Mouse (Mus musculus) forebrain, embryonic 16.5 days (tissue): ENCODE data around the gene Myo10. TPM values are rescaled to one million over a fixed set of nuclear protein-coding genes. Genes with fewer than 3 reads are reported as not detected.

Experiments used
- ATAC-seq: fragments of 200-750 bp; cut with Nextera tagmentation; 2 replicates; pipeline ENCODE4 v1.8.0; 2017; ENCODE audit warnings: mild to moderate bottlenecking, moderate library complexity
- H3K27ac ChIP-seq: fragments of 300-500 bp; sonication (generic); 2 replicates; pipeline ENCODE4 v1.5.1; 2014; ENCODE audit warnings: low read length, control low read depth
- H3K27me3 ChIP-seq: fragments of 300-500 bp; sonication (generic); replicated peaks from 2 replicates; pipeline ENCODE4 v1.6.1; 2014; ENCODE audit warnings: low read length; ENCODE audit not compliant: control insufficient read depth, insufficient read depth
- H3K36me3 ChIP-seq: fragments of 300-500 bp; sonication (generic); 2 replicates; pipeline ENCODE4 v1.6.1; 2014; ENCODE audit not compliant: control insufficient read depth, insufficient read depth
- H3K4me1 ChIP-seq: fragments of 300-500 bp; sonication (generic); replicated peaks from 2 replicates; pipeline ENCODE4 v1.6.1; 2014; ENCODE audit warnings: low read length; ENCODE audit not compliant: control insufficient read depth, insufficient read depth
- H3K4me2 ChIP-seq: fragments of 300-500 bp; sonication (generic); 2 replicates; pipeline ENCODE4 v1.6.1; 2014; ENCODE audit warnings: mild to moderate bottlenecking, low read length, control low read depth
- H3K4me3 ChIP-seq: fragments of 300-500 bp; sonication (generic); replicated peaks from 2 replicates; pipeline ENCODE4 v1.5.1; 2014; ENCODE audit warnings: mild to moderate bottlenecking, low read length, control low read depth
- H3K9ac ChIP-seq: fragments of 300-500 bp; sonication (generic); replicated peaks from 2 replicates; pipeline ENCODE4 v1.6.1; 2014; ENCODE audit warnings: low read depth, low read length, control low read depth
- H3K9me3 ChIP-seq: fragments of 300-500 bp; sonication (generic); 2 replicates; pipeline ENCODE4 v1.6.1; 2016; ENCODE audit warnings: low read length; ENCODE audit not compliant: control insufficient read depth
- WGBS: fragments of 180-500 bp; shearing (Covaris S2); extraction: QIAGEN DNeasy Blood & Tissue Kit; methylation state at CpG from one replicate; pipeline ENCODE4 v1.1.7; 2014; 5-methylcytosine and 5-hydroxymethylcytosine counted together
- polyA plus RNA-seq: library from polyadenylated mRNA; unstranded; fragments of >200 nt; fragmentation: Nextera tagmentation; extraction: Ambion mirVana; gene quantifications from 2 replicates; pipeline ENCODE4 v1.2.1, GENCODE M21; 2015

The Myo10 gene
- polyA plus RNA-seq, 1 experiment from 2014 or later: 38.4 TPM

DNA sequence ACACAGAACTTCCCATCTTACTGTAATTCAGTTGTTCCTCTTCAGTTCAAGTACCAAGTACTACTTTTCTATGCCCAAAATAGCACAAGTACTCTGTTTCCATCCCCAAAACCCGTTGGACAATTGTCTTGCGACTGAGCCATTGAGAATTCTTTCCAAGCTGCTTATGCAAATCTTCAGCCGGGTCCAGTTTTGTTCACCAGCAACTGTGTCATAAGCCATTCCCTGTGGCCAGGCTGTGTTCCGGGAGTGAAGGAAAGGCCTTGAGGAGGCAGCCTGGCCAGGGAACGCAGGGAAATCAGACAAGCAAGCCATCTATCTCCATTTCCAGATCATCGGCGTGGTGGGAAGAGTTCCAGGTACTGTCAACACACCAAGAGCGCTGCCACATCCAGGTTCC, 34.4 kb upstream of the Myo10 start:
- Histone ChIP-seq H3K4me1 (no peaks in the 10 kb centered on the region), H3K27me3 (no peaks in the 10 kb centered on the region), H3K27ac (no peak overlapping the region), H3K36me3 (no peaks in the 10 kb centered on the region), H3K9ac (no peak overlapping the region), H3K4me3 (no peak overlapping the region), H3K4me2 (no peak overlapping the region), H3K9me3 (no peaks in the 10 kb centered on the region)
- WGBS: 74% methylated on average over 8 of the region's 8 CpGs
- no peak for ATAC-seq

DNA sequence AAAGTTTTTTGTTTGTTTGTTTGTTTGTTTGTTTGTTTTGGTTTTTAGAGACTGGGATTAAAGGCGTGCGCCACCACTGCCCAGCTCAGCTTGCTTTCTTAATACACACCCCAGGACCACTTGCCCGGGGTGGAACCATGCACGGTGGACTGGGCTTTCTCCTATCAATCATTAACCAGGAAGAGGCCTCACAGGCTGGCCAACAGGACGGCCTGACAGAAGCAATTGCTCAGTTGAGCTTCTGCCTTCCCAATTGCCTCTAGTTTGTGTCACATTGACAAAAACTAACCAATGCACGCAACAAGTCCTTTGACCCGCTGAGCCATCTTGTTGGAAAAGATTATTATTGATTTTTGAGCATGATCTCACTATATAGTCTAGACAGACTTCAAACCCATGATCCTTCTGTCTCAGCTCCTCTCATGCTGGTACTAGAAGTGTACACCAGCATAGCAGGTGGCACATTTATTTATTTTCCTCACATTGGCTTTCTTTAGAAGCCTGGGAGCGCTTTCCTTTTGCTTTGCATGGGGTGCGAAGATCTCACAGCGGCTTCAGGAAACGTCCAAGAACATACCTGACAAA, 32.9 kb upstream of the Myo10 start:
- H3K36me3 ChIP-seq: no peaks in the 10 kb centered on the region
- ATAC-seq: no peak
- no peak overlapping the region for H3K9ac ChIP-seq
- 91% methylated on average over 11 of the region's 11 CpGs for WGBS
- no peak overlapping the region for H3K27ac ChIP-seq
- H3K4me1 ChIP-seq: no peaks in the 10 kb centered on the region
- H3K9me3 ChIP-seq: no peaks in the 10 kb centered on the region
- no peaks in the 10 kb centered on the region for H3K27me3 ChIP-seq
- no peak overlapping the region for H3K4me2 ChIP-seq
- H3K4me3 ChIP-seq: no peak overlapping the region

DNA sequence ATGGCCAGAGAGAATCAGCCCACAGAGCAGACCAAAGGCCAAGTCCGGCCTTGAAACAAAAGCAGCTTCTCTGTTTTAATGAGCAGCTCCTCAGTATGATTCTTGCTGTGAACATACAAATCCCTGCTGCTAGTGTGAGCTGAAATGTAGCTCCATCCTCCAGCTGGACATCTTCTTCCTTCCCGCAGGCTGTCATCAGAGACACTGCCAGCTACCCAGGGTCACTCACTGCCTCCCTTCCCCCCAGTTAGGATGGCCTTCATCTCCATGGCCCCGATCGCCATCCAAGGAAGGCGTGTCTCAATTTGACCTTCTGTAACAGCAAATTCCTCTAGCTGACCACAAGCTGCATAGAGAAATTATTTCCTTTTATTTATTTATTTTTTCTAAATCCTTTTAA, 32.4 kb upstream of the Myo10 start:
- H3K4me2 ChIP-seq: no peak overlapping the region
- 84% methylated on average over 5 of the region's 5 CpGs for WGBS
- no peaks in the 10 kb centered on the region for H3K9me3 ChIP-seq
- ATAC-seq: no peak
- no peak overlapping the region for H3K4me3 ChIP-seq
- H3K27me3 ChIP-seq: no peaks in the 10 kb centered on the region
- no peaks in the 10 kb centered on the region for H3K4me1 ChIP-seq
- no peaks in the 10 kb centered on the region for H3K36me3 ChIP-seq
- H3K9ac ChIP-seq: no peak overlapping the region
- no peak overlapping the region for H3K27ac ChIP-seq

DNA sequence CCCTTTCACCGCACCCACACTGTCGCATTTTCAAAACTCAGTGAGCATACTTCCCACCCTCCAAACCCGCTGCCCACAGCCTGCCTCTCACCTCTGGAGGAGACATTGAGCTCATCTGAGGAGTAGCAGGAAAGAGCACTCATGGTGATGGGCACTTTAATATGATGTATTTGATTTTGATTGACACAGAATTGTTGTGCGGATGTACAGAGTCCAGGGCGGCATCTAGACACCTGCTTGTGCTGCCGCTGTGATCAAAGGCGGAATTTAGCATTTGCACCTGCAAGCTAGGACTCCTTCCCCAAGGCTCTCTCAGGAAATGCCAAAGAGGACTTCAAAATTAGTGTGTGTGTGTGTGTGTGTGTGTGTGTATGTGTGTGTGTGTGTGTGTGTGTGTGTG, 31.4 kb upstream of the Myo10 start:
- no peaks in the 10 kb centered on the region for H3K36me3 ChIP-seq
- no peak for ATAC-seq
- H3K9ac ChIP-seq: no peak overlapping the region
- H3K4me1 ChIP-seq: no peaks in the 10 kb centered on the region
- no peak overlapping the region for H3K4me3 ChIP-seq
- no peaks in the 10 kb centered on the region for H3K9me3 ChIP-seq
- H3K27me3 ChIP-seq: no peaks in the 10 kb centered on the region
- 84% methylated on average over 7 of the region's 7 CpGs for whole genome bisulfite sequencing
- H3K4me2 ChIP-seq: no peak overlapping the region
- H3K27ac ChIP-seq: no peak overlapping the region

DNA sequence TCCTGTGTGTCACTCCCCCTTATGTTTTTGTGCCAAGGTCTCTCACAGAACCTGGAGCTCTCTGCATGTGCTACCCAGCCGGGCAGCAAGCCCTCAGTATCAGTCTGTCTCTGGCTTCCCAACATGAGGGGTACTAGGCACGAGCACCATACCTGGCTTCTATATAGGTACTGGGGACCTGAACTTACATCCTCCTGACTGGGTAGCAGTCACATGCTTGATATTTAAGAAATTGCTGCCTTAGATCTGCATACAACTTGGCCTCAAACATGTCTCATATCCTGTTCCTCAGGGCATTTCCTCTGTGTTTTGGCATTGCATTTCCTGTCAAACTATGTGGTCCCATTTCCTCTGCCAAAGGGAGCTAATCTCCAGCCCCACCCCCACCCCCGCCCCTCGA, 30.4 kb upstream of the Myo10 start:
- WGBS: 87% methylated on average over 4 of the region's 4 CpGs
- H3K4me3 ChIP-seq: no peak overlapping the region
- no peak overlapping the region for H3K4me2 ChIP-seq
- no peaks in the 10 kb centered on the region for H3K36me3 ChIP-seq
- H3K9ac ChIP-seq: no peak overlapping the region
- H3K4me1 ChIP-seq: no peaks in the 10 kb centered on the region
- no peaks in the 10 kb centered on the region for H3K9me3 ChIP-seq
- no peak overlapping the region for H3K27ac ChIP-seq
- ATAC-seq: no peak
- no peaks in the 10 kb centered on the region for H3K27me3 ChIP-seq

DNA sequence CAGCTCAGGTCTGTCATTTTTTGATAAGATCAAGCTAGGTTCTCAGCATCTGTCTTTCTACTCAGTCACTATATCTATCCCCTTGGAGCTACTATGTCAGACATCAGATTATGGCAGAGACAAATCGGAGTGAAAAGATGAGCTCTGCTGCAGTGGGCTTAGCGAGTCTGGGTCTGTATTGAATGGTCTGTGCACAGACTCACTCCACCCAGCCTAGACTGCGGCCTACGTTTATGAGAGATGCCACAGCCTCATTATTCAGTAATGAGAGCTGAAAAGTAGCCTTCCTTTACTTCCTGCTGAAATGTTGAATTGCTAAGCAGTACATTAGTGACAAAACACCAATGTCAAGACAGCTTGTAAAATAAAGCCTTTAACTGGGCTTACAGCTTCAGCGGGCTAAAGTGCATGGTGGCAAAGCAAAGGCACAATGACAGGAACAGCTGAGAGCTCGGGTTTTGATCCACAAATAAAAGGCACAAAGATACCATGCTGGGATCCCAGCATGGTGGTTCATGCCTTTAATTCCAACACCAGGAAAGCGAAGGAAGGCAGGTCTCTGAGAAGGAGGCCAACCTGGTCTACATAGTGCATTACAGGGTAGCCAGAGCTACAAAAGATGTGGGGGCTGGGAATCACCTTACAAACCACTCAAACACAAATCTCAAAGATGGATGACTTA, 28.7 kb upstream of the Myo10 start:
- no peak overlapping the region for H3K9ac ChIP-seq
- no peak for ATAC-seq
- no peak overlapping the region for H3K4me2 ChIP-seq
- no peak overlapping the region for H3K27ac ChIP-seq
- no peaks in the 10 kb centered on the region for H3K4me1 ChIP-seq
- 22% methylated on average over 7 of the region's 7 CpGs for WGBS
- H3K4me3 ChIP-seq: no peak overlapping the region
- H3K36me3 ChIP-seq: no peaks in the 10 kb centered on the region
- no peaks in the 10 kb centered on the region for H3K27me3 ChIP-seq
- no peaks in the 10 kb centered on the region for H3K9me3 ChIP-seq

DNA sequence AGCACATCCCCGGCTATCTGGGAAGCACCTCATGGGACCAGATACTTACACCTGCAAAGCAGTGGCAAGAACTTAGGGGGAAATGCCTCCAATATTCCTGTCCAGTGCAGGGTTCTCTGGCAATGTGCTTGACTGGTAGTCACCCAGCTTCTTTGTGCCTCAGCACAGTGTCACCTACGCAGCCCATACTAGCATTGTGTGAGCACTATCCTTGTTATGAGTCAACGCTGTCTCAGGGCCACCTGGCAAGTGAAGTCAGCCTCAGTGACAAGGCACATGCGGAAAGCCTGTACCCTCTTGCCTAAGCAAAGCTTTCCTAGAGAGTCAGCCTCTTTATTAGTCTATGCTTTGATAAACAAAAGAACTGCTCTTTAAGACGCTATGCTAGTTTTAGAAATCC, 24.0 kb upstream of the Myo10 start:
- Histone ChIP-seq H3K27ac (no peak overlapping the region), H3K4me3 (no peak overlapping the region), H3K36me3 (no peaks in the 10 kb centered on the region), H3K4me2 (no peak overlapping the region), H3K9me3 (no peaks in the 10 kb centered on the region), H3K27me3 (no peaks in the 10 kb centered on the region), H3K4me1 (no peaks in the 10 kb centered on the region), H3K9ac (no peak overlapping the region)
- no peak for ATAC-seq
- 90% methylated on average over 5 of the region's 5 CpGs for WGBS

DNA sequence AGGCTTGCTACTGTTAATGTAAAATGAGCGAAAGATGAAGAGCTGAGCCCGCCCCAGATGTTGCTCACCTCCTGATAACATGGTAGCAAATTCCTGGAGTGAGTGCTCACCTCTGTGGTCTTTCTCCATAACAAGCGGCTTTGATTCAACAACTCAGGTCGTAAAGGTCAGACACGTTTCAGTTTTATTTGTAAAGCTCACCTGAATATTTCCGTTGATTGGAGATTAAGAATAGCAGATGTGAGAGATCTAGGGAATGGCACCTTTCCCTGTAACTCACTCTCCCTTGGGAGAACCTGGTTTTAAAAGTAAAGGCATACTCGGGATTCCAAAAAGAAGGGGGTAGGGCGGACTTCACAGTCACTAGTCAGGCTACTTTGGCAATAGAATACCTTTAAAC, 20.0 kb upstream of the Myo10 start:
- no peak overlapping the region for H3K9ac ChIP-seq
- no peak overlapping the region for H3K4me3 ChIP-seq
- no peak overlapping the region for H3K27ac ChIP-seq
- no peak overlapping the region for H3K4me2 ChIP-seq
- 83% methylated on average over 8 of the region's 8 CpGs for WGBS
- H3K9me3 ChIP-seq: no peaks in the 10 kb centered on the region
- H3K36me3 ChIP-seq: no peaks in the 10 kb centered on the region
- H3K27me3 ChIP-seq: no peaks in the 10 kb centered on the region
- no peak for ATAC-seq
- H3K4me1 ChIP-seq: no peaks in the 10 kb centered on the region

DNA sequence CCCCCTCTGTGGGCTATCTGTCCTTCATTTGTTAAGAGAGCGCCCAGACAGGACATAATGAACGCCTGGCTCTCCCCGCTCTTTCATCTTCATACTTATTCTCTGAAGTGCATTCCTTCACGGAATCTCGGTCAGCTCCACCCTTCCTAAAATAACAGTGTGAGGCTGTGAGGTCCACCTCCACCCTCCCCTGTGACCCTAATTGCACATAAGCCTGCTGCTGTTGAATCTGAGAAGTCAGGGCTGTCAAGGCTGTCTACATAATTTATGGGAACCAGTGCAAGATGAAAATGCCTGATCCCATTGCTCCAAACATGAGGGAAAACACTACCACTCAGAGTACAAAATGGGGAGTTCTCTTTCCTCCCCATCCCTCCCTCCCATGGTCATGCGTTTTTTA, 19.0 kb upstream of the Myo10 start:
- H3K4me3 ChIP-seq: no peak overlapping the region
- no peak for ATAC-seq
- no peaks in the 10 kb centered on the region for H3K9me3 ChIP-seq
- 60% methylated on average over 6 of the region's 6 CpGs for WGBS
- H3K27ac ChIP-seq: no peak overlapping the region
- H3K9ac ChIP-seq: no peak overlapping the region
- H3K27me3 ChIP-seq: no peaks in the 10 kb centered on the region
- no peak overlapping the region for H3K4me2 ChIP-seq
- no peaks in the 10 kb centered on the region for H3K4me1 ChIP-seq
- no peaks in the 10 kb centered on the region for H3K36me3 ChIP-seq

DNA sequence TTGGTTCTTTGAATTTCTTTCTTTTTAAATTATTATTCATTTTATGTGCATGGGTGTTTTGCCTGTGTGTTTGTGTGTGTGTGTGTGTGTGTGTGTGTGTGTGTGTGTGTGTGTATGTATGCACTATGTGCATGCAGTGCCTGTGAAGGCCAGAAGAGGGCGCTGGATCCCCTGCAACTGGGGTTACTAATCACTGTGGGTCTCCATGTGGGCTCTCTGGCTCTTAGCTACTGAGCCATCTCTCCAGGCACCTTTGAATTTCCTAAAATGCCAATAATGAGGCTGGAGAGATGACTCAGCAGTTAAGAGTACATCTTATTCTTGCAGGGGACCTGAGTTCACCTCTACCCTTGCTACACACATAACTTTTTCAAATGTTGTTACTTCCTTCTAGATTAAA, 18.1 kb upstream of the Myo10 start:
- H3K36me3 ChIP-seq: no peaks in the 10 kb centered on the region
- no peak for ATAC-seq
- 89% methylated on average over 1 of the region's 1 CpGs for WGBS
- H3K27ac ChIP-seq: no peak overlapping the region
- no peak overlapping the region for H3K4me2 ChIP-seq
- no peaks in the 10 kb centered on the region for H3K9me3 ChIP-seq
- H3K4me3 ChIP-seq: no peak overlapping the region
- no peak overlapping the region for H3K9ac ChIP-seq
- H3K4me1 ChIP-seq: no peaks in the 10 kb centered on the region
- H3K27me3 ChIP-seq: no peaks in the 10 kb centered on the region
